Mouse (Mus musculus): ENCODE data around the gene Pde10a. TPM values are rescaled to one million over a fixed set of nuclear protein-coding genes. Genes with fewer than 3 reads are reported as not detected.

The Pde10a gene
- total and polyA plus RNA-seq, 2 experiments: 0.28 to 0.56 TPM

DNA sequence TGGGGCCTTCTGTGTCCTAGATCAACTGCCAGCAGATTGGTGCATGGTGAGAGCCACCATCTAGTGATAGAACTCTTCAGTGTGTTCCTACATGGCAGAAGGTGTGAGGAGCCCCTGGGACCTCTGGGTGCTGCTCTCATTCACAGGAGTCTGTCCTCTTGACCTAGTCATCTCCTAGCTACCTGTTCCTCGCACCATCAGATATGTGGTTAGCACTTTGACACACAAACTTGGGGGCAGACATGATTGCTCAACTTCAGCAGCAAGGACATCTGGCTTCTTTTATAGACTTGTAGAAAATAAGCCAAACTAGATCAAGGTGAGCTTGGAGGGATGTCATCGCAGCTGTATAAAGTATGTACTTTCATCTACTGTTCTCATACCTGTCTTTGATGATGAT lies 255.9 kb downstream of the Pde10a start:
- WGBS: 80% methylated on average over 2 of the region's 2 CpGs
- Histone ChIP-seq H3K9ac (ENCODE audit: low read depth, low read length) (no peak overlapping the region), H3K27me3 (ENCODE audit: control insufficient read depth, insufficient read depth, low read length) (no peaks in the 10 kb centered on the region), H3K4me3 (ENCODE audit: insufficient read depth, low read depth, low read length) (no peak overlapping the region), H3K27ac (replicated peaks; ENCODE audit: insufficient read depth, low read depth, low read length) (no peak overlapping the region), H3K4me1 (ENCODE audit: control insufficient read depth, insufficient read depth, low read length) (no peaks in the 10 kb centered on the region), H3K36me3 (ENCODE audit: control insufficient read depth, insufficient read depth, low read length) (no peaks in the 10 kb centered on the region), H3K79me2 (ENCODE audit: control insufficient read depth, insufficient read depth, low read length) (no peaks in the 10 kb centered on the region)
- TF ChIP-seq POLR2A (IDR thresholded peaks at IDR 0.05; ENCODE audit: extremely low read depth, insufficient read depth, low read length) (no peak), CTCF (IDR thresholded peaks at IDR 0.05; ENCODE audit: low read depth, low read length) (no peak)
- DNase-seq (ENCODE audit: extremely low read depth, low read depth, low spot score): no peak

DNA sequence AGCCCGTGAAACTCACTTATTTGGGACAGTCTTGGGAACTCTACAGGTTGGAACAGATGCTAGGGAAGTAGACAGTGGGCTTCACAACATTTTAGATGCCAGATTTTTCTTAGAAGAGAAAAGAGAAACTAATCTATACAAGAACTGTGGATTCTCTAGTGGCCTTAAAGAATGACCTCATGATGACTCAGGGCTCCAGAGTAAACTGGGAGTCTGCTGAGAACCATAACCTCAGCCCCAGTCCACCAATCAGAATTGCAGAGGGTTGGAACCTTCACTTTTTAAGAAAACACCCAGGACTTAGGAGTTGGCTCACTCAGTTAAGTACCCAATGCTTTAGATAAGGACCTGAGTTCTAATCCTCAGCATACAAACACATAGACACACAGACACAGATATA lies 256.4 kb downstream of the Pde10a start:
- no peak overlapping the region for H3K27ac ChIP-seq (replicated peaks; ENCODE audit: insufficient read depth, low read depth, low read length)
- no peak for DNase-seq (ENCODE audit: extremely low read depth, low read depth, low spot score)
- H3K4me3 ChIP-seq (ENCODE audit: insufficient read depth, low read depth, low read length): no peak overlapping the region
- 59% methylated on average over 1 of the region's 1 CpGs for WGBS
- no peak overlapping the region for H3K9ac ChIP-seq (ENCODE audit: low read depth, low read length)
- no peak for TF ChIP-seq POLR2A (IDR thresholded peaks at IDR 0.05; ENCODE audit: extremely low read depth, insufficient read depth, low read length)
- TF ChIP-seq CTCF (IDR thresholded peaks at IDR 0.05; ENCODE audit: low read depth, low read length): no peak
- no peaks in the 10 kb centered on the region for H3K27me3 ChIP-seq (ENCODE audit: control insufficient read depth, insufficient read depth, low read length)
- H3K36me3 ChIP-seq (ENCODE audit: control insufficient read depth, insufficient read depth, low read length): no peaks in the 10 kb centered on the region
- no peaks in the 10 kb centered on the region for H3K4me1 ChIP-seq (ENCODE audit: control insufficient read depth, insufficient read depth, low read length)
- no peaks in the 10 kb centered on the region for H3K79me2 ChIP-seq (ENCODE audit: control insufficient read depth, insufficient read depth, low read length)

DNA sequence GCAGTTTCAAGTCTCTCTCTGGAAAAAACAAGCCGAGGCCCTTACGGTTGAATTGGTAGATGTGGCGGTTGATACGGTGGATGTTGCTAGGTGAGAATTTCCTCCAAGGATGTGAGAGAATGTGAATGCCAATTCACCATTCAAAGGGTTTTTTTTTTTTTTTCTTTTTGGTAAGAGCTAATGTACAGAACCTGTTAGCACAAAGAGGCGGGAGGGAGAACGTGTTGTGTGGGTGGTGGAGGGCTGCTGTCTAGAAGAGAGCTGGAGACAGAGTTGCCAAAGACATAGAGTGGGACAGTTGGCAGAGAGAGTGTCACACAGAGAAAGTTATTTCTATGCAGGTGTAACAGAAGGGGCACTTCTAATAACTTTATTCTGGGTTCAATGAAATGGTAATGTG lies 260.7 kb downstream of the Pde10a start:
- no peaks in the 10 kb centered on the region for H3K4me1 ChIP-seq (ENCODE audit: control insufficient read depth, insufficient read depth, low read length)
- no peaks in the 10 kb centered on the region for H3K27me3 ChIP-seq (ENCODE audit: control insufficient read depth, insufficient read depth, low read length)
- no peaks in the 10 kb centered on the region for H3K36me3 ChIP-seq (ENCODE audit: control insufficient read depth, insufficient read depth, low read length)
- no peak for TF ChIP-seq POLR2A (IDR thresholded peaks at IDR 0.05; ENCODE audit: extremely low read depth, insufficient read depth, low read length)
- TF ChIP-seq CTCF (IDR thresholded peaks at IDR 0.05; ENCODE audit: low read depth, low read length): no peak
- no peak overlapping the region for H3K4me3 ChIP-seq (ENCODE audit: insufficient read depth, low read depth, low read length)
- 97% methylated on average over 6 of the region's 6 CpGs for WGBS
- H3K9ac ChIP-seq (ENCODE audit: low read depth, low read length): no peak overlapping the region
- no peaks in the 10 kb centered on the region for H3K79me2 ChIP-seq (ENCODE audit: control insufficient read depth, insufficient read depth, low read length)
- H3K27ac ChIP-seq (replicated peaks; ENCODE audit: insufficient read depth, low read depth, low read length): no peak overlapping the region
- no peak for DNase-seq (ENCODE audit: extremely low read depth, low read depth, low spot score)

DNA sequence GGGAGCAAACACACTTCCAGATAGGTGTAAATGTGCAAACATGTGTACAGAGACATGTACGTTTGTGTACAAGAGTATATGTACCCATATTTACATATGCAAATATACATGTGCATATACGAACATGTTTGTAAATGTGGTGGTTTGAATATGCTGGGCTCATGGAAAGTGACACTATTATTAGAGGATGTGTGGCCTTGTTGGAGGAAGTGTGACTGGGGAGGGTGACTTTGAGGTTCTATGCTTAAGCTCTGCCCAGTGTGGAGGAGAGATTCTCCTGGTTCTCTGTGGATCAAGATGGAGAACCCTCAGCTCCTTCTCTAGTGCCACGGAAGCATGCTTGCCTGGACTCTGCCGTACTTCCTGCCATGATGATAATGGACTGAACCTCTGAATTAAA lies 261.3 kb downstream of the Pde10a start:
- Histone ChIP-seq H3K4me3 (ENCODE audit: insufficient read depth, low read depth, low read length) (no peak overlapping the region), H3K27ac (replicated peaks; ENCODE audit: insufficient read depth, low read depth, low read length) (no peak overlapping the region), H3K27me3 (ENCODE audit: control insufficient read depth, insufficient read depth, low read length) (no peaks in the 10 kb centered on the region), H3K9ac (ENCODE audit: low read depth, low read length) (no peak overlapping the region), H3K4me1 (ENCODE audit: control insufficient read depth, insufficient read depth, low read length) (no peaks in the 10 kb centered on the region), H3K79me2 (ENCODE audit: control insufficient read depth, insufficient read depth, low read length) (no peaks in the 10 kb centered on the region), H3K36me3 (ENCODE audit: control insufficient read depth, insufficient read depth, low read length) (no peaks in the 10 kb centered on the region)
- DNase-seq (ENCODE audit: extremely low read depth, low read depth, low spot score): no peak
- 72% methylated on average over 4 of the region's 4 CpGs for WGBS
- no peak for TF ChIP-seq POLR2A (IDR thresholded peaks at IDR 0.05; ENCODE audit: extremely low read depth, insufficient read depth, low read length)
- no peak for TF ChIP-seq CTCF (IDR thresholded peaks at IDR 0.05; ENCODE audit: low read depth, low read length)

DNA sequence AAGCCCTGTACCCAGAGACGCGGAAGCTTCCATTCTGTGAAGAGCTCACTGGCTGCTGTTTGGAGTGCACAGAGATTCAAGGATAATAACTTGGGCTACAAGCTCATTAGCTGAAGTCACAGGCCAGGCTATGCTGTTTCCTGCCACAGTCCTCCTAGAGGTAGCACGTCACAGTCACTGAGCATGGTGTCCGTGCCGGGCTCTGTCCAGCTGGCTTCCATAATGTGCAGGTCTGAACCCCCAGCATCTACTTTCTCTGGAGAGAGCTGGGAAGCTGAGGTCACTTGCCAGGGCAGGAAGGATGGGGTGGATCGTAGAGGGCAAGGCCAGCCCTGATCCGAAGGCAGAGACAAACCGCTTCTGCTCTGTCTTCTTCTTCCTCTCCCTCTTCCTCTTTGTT lies 262.6 kb downstream of the Pde10a start:
- Histone ChIP-seq H3K9ac (ENCODE audit: low read depth, low read length) (no peak overlapping the region), H3K27me3 (ENCODE audit: control insufficient read depth, insufficient read depth, low read length) (no peaks in the 10 kb centered on the region), H3K79me2 (ENCODE audit: control insufficient read depth, insufficient read depth, low read length) (no peaks in the 10 kb centered on the region), H3K4me3 (ENCODE audit: insufficient read depth, low read depth, low read length) (no peak overlapping the region), H3K4me1 (ENCODE audit: control insufficient read depth, insufficient read depth, low read length) (peaks cover 2% of the 10 kb centered on the region; the same call in 1 of the 2 replicates), H3K36me3 (ENCODE audit: control insufficient read depth, insufficient read depth, low read length) (no peaks in the 10 kb centered on the region), H3K27ac (replicated peaks; ENCODE audit: insufficient read depth, low read depth, low read length) (no peak overlapping the region)
- 72% methylated on average over 8 of the region's 8 CpGs for WGBS
- no peak for TF ChIP-seq CTCF (IDR thresholded peaks at IDR 0.05; ENCODE audit: low read depth, low read length)
- no peak for TF ChIP-seq POLR2A (IDR thresholded peaks at IDR 0.05; ENCODE audit: extremely low read depth, insufficient read depth, low read length)
- DNase-seq (ENCODE audit: extremely low read depth, low read depth, low spot score): no peak

DNA sequence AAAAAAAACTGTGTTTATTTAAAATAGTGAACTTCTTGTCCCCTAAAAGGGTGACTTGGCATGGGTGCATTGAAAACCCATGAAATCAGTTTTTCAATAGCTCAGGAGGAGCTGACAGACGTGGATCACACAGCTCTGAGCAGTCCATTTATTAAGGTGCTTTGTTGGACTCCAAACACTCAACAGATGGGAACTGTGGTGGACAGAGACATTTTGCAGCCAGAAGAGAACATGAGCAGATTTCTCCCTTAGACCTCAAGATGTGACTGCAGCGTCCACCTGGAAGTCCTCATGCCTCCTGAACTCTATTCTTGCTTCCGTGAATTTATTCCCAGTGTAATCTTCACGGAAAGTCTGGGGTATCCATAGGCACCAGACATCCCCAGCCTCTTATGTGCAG lies 266.4 kb downstream of the Pde10a start:
- no peak for TF ChIP-seq POLR2A (IDR thresholded peaks at IDR 0.05; ENCODE audit: extremely low read depth, insufficient read depth, low read length)
- no peak for TF ChIP-seq CTCF (IDR thresholded peaks at IDR 0.05; ENCODE audit: low read depth, low read length)
- no peak for DNase-seq (ENCODE audit: extremely low read depth, low read depth, low spot score)
- Histone ChIP-seq H3K79me2 (ENCODE audit: control insufficient read depth, insufficient read depth, low read length) (no peaks in the 10 kb centered on the region), H3K27ac (replicated peaks; ENCODE audit: insufficient read depth, low read depth, low read length) (no peak overlapping the region), H3K9ac (ENCODE audit: low read depth, low read length) (no peak overlapping the region), H3K4me3 (ENCODE audit: insufficient read depth, low read depth, low read length) (no peak overlapping the region), H3K36me3 (ENCODE audit: control insufficient read depth, insufficient read depth, low read length) (no peaks in the 10 kb centered on the region), H3K4me1 (ENCODE audit: control insufficient read depth, insufficient read depth, low read length) (peaks cover 2% of the 10 kb centered on the region; the same call in 1 of the 2 replicates), H3K27me3 (ENCODE audit: control insufficient read depth, insufficient read depth, low read length) (no peaks in the 10 kb centered on the region)
- WGBS: 74% methylated on average over 4 of the region's 4 CpGs
